Mouse (Mus musculus): ENCODE measurements around the gene Isoc2b. TPM values are rescaled to one million over a fixed set of nuclear protein-coding genes. Genes with fewer than 3 reads are reported as not detected.

Isoc2b gene
- polyA plus RNA-seq, 1 experiment from 2014 or later, result 6.5 TPM

DNA sequence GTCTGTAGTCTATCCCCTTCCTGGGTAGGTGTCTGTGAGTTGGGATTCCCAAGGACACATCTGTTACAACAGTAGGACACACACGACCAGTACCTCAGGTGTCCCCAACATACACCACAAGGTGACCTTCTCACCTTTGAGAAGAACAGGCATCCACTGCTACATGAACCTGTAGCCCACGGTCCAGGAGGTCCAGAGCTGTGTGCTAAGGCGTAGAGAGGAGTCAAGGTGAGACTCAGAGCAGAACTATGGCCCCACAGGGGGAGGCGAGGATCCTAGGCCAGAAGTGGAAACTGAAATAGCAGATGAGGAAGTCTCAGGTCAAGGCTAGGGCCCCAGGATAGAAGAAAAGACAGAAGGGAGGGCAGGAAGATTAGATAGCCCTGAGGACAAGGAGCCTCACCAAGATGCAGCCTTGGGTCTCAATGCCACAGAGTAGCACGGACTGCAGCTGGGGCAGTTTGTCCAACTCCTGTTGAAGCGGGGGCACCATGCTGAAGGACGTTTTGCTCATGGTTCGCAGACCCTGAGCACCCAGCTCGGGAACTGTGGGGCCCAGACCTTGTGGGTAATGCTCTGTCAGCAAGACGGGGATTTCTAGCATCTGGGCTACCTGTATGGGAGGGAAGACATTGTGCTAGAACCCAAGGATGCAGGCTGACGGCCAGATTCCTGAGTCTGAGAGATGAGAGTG lies 19.3 kb downstream of the Isoc2b start:
- DNase-seq (ENCODE audit: low spot score), result no peak
- Histone ChIP-seq H3K9ac (ENCODE audit: low read depth, low read length) (no peak overlapping the region; the same call in 1 of the 2 replicates), H3K27me3 (replicated peaks; ENCODE audit: control insufficient read depth, insufficient read depth, low read length) (peaks cover 2% of the 10 kb centered on the region; the same call in 1 of the 2 replicates), H3K4me1 (ENCODE audit: control insufficient read depth, insufficient read depth, low read length) (no peaks in the 10 kb centered on the region), H3K4me3 (ENCODE audit: low read depth, low read length) (no peak overlapping the region), H3K9me3 (ENCODE audit: control insufficient read depth, low read length) (no peaks in the 10 kb centered on the region), H3K4me2 (ENCODE audit: low read depth, low read length) (no peak overlapping the region), H3K27ac (replicated peaks; ENCODE audit: low read depth, low read length) (no peak overlapping the region), H3K36me3 (ENCODE audit: control insufficient read depth, insufficient read depth, low read length) (no peaks in the 10 kb centered on the region)
- 71% methylated on average over 11 of the region's 11 CpGs for WGBS
- no peak for ATAC-seq (ENCODE audit: low read depth)

DNA sequence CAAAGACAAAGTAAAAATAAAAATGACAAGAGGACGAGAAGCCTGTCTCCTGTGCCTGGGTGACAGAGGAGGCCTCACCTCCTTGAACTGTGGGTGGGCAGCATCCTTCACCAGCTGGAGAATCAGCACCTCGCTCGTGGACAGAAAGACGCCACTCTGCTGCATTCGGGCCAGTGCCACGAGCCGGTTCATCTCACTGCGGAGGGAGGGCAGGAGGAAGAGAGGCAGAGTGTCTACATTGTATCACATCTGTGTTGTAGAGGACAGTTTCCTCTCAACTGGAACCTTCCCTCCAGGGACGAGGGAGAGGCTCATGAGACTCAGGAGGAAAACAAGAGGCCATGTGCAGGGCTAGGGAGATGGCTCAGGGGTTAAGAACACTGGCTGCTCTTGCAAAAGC lies 20.7 kb downstream of the Isoc2b start:
- DNase-seq (ENCODE audit: low spot score), result no peak
- Histone ChIP-seq H3K27me3 (replicated peaks; ENCODE audit: control insufficient read depth, insufficient read depth, low read length) (peaks cover 16% of the 10 kb centered on the region), H3K9me3 (ENCODE audit: control insufficient read depth, low read length) (no peaks in the 10 kb centered on the region), H3K9ac (ENCODE audit: low read depth, low read length) (no peak overlapping the region), H3K4me2 (ENCODE audit: low read depth, low read length) (no peak overlapping the region), H3K4me3 (ENCODE audit: low read depth, low read length) (no peak overlapping the region), H3K4me1 (ENCODE audit: control insufficient read depth, insufficient read depth, low read length) (peaks cover 4% of the 10 kb centered on the region; the same call in 1 of the 2 replicates), H3K27ac (replicated peaks; ENCODE audit: low read depth, low read length) (no peak overlapping the region), H3K36me3 (ENCODE audit: control insufficient read depth, insufficient read depth, low read length) (no peaks in the 10 kb centered on the region)
- 48% methylated on average over 9 of the region's 9 CpGs for WGBS
- ATAC-seq (ENCODE audit: low read depth), result no peak

DNA sequence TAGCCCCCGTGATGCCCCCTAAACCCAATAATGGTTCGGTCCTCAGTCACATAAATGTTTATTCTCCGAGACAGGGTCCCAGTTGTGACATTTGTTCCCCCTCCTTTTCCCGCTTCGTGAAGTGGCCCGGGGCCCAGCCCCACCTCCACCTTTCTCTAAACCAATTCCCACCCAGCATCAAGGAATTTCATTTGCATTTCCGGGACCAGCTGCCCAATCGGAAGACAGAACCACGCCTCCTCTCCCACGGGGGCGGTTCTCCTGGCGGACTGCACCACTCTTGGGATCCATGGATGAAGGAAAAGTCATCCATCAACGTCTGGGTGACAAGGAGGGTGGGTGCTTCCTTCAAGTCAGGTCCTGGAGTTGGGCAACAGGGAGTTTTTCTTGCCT lies 25.1 kb downstream of the Isoc2b start:
- peak overlapping the region; percentile 54 for H3K9ac ChIP-seq (ENCODE audit: low read depth, low read length)

DNA sequence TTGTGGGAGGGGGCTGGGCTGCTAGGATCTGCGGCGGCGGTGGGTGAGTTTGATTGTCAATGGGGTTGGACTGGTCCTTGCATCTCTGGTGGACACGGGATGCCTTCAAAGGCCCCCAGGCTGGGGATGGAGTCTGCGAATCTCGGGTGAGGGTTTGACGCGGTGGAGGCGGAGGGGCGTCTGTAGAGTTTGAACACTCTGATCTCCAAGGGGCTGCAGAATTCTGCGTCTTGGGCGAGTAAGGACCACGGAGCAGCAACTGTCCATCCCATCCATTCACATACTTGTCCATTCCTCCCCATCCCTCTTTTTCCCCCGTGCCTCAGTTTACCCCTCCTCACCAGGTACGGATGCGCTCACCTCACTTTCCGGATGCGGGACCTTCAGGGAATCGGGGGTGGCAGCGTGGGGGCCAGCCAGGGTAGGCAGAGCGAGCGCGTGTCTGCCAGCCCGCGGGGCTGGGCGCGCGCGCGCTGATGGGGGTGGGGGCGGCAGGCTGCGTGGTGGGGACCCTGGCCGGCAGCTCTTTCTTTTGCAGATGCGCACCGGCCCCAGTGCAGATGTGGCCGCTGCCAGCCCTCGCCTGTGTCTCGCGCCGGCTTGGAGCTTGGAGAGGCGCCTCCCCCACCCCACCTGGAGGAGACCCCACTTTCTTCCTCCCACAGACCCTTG lies 25.7 kb downstream of the Isoc2b start, which contains the start of gene Shisa7:
Shisa7 (minus strand) TSS at position 452 of the 672 bp plus-strand sequence.
- Histone ChIP-seq H3K4me2 (ENCODE audit: low read depth, low read length) (peak within 1 kb of the TSS; percentile 92), H3K4me1 (ENCODE audit: control insufficient read depth, insufficient read depth, low read length) (peaks cover 26% of the 10 kb centered on the region), H3K27me3 (replicated peaks; ENCODE audit: control insufficient read depth, insufficient read depth, low read length) (peaks cover 55% of the 10 kb centered on the region), H3K4me3 (ENCODE audit: low read depth, low read length) (peak within 1 kb of the TSS; percentile 46), H3K9me3 (ENCODE audit: control insufficient read depth, low read length) (no peaks in the 10 kb centered on the region), H3K36me3 (ENCODE audit: control insufficient read depth, insufficient read depth, low read length) (no peaks in the 10 kb centered on the region), H3K9ac (ENCODE audit: low read depth, low read length) (peak within 1 kb of the TSS; percentile 54), H3K27ac (replicated peaks; ENCODE audit: low read depth, low read length) (no peak within 1 kb of the TSS)
- no peak for DNase-seq (ENCODE audit: low spot score)
- under 1% methylated on average over 30 of the region's 41 CpGs for WGBS
- ATAC-seq (ENCODE audit: low read depth), result peak; percentile 16; the same call in 1 of the 2 replicates

More for the DNA sequence above, 25.1 kb downstream of the Isoc2b start:
- Histone ChIP-seq H3K9me3 (ENCODE audit: control insufficient read depth, low read length) (no peaks in the 10 kb centered on the region), H3K4me2 (ENCODE audit: low read depth, low read length) (peak overlapping the region; percentile 92), H3K4me1 (ENCODE audit: control insufficient read depth, insufficient read depth, low read length) (peaks cover 26% of the 10 kb centered on the region), H3K27me3 (replicated peaks; ENCODE audit: control insufficient read depth, insufficient read depth, low read length) (peaks cover 51% of the 10 kb centered on the region), H3K4me3 (ENCODE audit: low read depth, low read length) (peak overlapping the region; percentile 46), H3K27ac (replicated peaks; ENCODE audit: low read depth, low read length) (no peak overlapping the region), H3K36me3 (ENCODE audit: control insufficient read depth, insufficient read depth, low read length) (no peaks in the 10 kb centered on the region)
- DNase-seq (ENCODE audit: low spot score) (peak; percentile 92), ATAC-seq (ENCODE audit: low read depth) (peak; percentile 83)
- WGBS, result 1% methylated on average over 13 of the region's 13 CpGs

DNA sequence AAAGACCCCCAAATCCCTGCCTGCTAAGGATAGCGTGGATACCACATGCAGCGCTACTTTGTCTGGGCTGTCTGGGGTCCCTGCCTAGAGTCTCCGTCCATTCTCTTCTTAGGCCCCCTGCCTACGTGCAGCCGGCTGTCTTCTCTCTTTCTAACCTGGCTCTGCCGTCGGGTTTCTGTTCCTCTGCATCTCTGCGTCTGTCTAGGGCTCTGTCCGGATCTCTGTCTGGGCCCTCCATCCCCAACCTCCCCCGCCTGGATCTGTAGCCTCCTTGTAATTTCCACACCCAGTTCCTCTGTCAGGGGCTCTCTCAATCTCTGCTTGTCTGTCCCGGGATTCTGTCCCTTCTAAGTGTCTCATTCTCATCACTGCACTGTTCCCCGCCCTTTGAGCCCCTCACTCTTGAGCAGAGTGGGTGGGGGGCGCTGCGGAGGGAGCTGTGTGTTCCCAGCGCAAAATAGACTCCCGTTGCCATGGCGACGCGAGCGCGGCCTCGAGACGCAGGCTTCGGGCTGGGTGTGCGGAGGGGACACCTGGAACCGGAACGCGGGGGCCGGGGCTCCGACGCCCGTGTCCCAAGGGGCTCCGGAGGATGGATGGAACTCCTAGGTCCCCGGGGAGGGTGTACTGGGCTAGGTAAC lies 26.3 kb downstream of the Isoc2b start:
- peak overlapping the region; percentile 92 for H3K4me2 ChIP-seq (ENCODE audit: low read depth, low read length)
- peaks cover 26% of the 10 kb centered on the region for H3K4me1 ChIP-seq (ENCODE audit: control insufficient read depth, insufficient read depth, low read length)
- peak overlapping the region; percentile 54 for H3K9ac ChIP-seq (ENCODE audit: low read depth, low read length)
- H3K9me3 ChIP-seq (ENCODE audit: control insufficient read depth, low read length), result no peaks in the 10 kb centered on the region
- WGBS, result under 1% methylated on average over 28 of the region's 34 CpGs
- no peaks in the 10 kb centered on the region for H3K36me3 ChIP-seq (ENCODE audit: control insufficient read depth, insufficient read depth, low read length)
- H3K27ac ChIP-seq (replicated peaks; ENCODE audit: low read depth, low read length), result no peak overlapping the region
- H3K4me3 ChIP-seq (ENCODE audit: low read depth, low read length), result peak overlapping the region; percentile 46
- H3K27me3 ChIP-seq (replicated peaks; ENCODE audit: control insufficient read depth, insufficient read depth, low read length), result peaks cover 60% of the 10 kb centered on the region
- DNase-seq (ENCODE audit: low spot score), result peak; percentile 65
- ATAC-seq (ENCODE audit: low read depth), result no peak

DNA sequence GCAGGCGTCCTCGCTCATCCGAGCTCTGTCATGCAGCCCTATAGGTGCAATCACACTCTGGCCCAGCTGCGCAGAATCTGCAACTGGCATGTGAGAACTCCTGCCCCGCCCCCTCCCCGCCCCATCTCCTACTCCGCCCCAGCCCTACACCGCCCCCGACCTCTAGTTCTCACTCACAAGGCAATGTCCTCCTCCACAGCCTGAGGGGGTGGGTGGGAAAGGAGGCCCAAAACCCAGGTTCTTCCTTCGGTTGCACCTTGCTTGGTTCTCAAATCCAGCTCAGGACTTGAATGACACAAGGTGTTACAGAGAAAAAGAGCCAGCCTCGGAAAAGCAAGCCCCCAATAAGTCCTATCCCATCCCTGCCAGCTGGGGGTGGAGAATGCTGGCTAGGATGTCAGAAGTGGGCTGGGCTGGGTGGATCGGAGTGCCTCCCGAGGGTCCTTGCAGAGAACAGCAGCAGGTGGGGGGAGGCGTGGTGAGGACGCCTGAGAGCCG lies 27.4 kb downstream of the Isoc2b start:
- peak overlapping the region; percentile 46; the same call in 1 of the 2 replicates for H3K4me3 ChIP-seq (ENCODE audit: low read depth, low read length)
- H3K4me1 ChIP-seq (ENCODE audit: control insufficient read depth, insufficient read depth, low read length), result peaks cover 26% of the 10 kb centered on the region
- no peaks in the 10 kb centered on the region for H3K36me3 ChIP-seq (ENCODE audit: control insufficient read depth, insufficient read depth, low read length)
- DNase-seq (ENCODE audit: low spot score) (peak; percentile 67), ATAC-seq (ENCODE audit: low read depth) (peak; percentile 75)
- H3K9ac ChIP-seq (ENCODE audit: low read depth, low read length), result no peak overlapping the region
- H3K27ac ChIP-seq (replicated peaks; ENCODE audit: low read depth, low read length), result no peak overlapping the region
- H3K27me3 ChIP-seq (replicated peaks; ENCODE audit: control insufficient read depth, insufficient read depth, low read length), result peaks cover 66% of the 10 kb centered on the region
- WGBS, result under 1% methylated on average over 16 of the region's 16 CpGs
- H3K4me2 ChIP-seq (ENCODE audit: low read depth, low read length), result peak overlapping the region; percentile 92
- no peaks in the 10 kb centered on the region for H3K9me3 ChIP-seq (ENCODE audit: control insufficient read depth, low read length)

DNA sequence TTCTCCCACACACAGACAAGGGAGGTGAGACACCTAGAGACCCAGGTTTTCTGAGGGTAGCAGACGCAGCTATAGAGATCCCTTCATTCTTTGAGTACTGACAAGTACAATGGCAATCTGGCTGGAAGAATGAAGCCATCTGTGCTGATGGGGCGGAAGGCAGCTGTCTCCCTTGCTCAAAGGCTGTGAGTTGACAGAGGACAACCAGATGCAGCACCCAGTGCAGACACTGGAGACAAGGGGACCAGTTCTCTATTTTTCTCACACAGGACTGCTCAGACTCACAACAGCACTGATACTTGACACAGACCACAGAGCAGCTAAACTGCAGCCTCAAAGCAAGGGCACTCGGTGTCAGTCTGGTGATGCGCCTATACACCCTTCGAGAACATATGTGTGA lies 28.0 kb downstream of the Isoc2b start:
- ATAC-seq (ENCODE audit: low read depth), result no peak
- no peak overlapping the region for H3K27ac ChIP-seq (replicated peaks; ENCODE audit: low read depth, low read length)
- H3K4me1 ChIP-seq (ENCODE audit: control insufficient read depth, insufficient read depth, low read length), result peaks cover 26% of the 10 kb centered on the region
- H3K4me2 ChIP-seq (ENCODE audit: low read depth, low read length), result peak overlapping the region; percentile 92
- peaks cover 72% of the 10 kb centered on the region for H3K27me3 ChIP-seq (replicated peaks; ENCODE audit: control insufficient read depth, insufficient read depth, low read length)
- H3K9me3 ChIP-seq (ENCODE audit: control insufficient read depth, low read length), result peaks cover 4% of the 10 kb centered on the region
- WGBS, result 42% methylated on average over 5 of the region's 5 CpGs
- H3K4me3 ChIP-seq (ENCODE audit: low read depth, low read length), result no peak overlapping the region
- no peak for DNase-seq (ENCODE audit: low spot score)
- no peaks in the 10 kb centered on the region for H3K36me3 ChIP-seq (ENCODE audit: control insufficient read depth, insufficient read depth, low read length)
- H3K9ac ChIP-seq (ENCODE audit: low read depth, low read length), result no peak overlapping the region

DNA sequence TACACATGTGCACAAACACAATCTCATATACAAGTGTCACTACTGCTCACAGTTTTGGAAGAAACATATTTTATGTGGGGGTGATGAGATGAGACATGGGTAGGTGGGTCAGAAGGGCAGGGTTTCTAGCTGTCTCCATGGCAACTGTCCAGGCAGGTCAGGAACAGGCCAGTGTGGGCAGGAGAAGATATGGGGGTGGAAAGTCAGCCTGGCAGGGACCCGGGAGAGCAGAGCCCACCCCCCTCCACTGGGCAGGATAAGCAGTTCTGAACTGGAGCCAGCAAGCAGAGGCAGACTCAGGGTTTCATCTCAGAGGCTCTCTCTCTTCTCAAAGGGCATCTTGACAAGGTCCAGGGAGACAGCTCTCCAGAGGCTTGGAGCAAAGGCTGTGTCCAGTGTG lies 32.4 kb downstream of the Isoc2b start:
- H3K27me3 ChIP-seq (replicated peaks; ENCODE audit: control insufficient read depth, insufficient read depth, low read length), result peaks cover 71% of the 10 kb centered on the region
- WGBS, result 25% methylated on average over 1 of the region's 1 CpGs
- H3K9me3 ChIP-seq (ENCODE audit: control insufficient read depth, low read length), result peaks cover 6% of the 10 kb centered on the region
- 0 out of 2 replicates have a peak, but pooled peaks cover 5% of the 10 kb centered on the region for H3K4me1 ChIP-seq (ENCODE audit: control insufficient read depth, insufficient read depth, low read length)
- H3K4me2 ChIP-seq (ENCODE audit: low read depth, low read length), result no peak overlapping the region
- ATAC-seq (ENCODE audit: low read depth) (no peak), DNase-seq (ENCODE audit: low spot score) (no peak)
- H3K36me3 ChIP-seq (ENCODE audit: control insufficient read depth, insufficient read depth, low read length), result no peaks in the 10 kb centered on the region
- H3K27ac ChIP-seq (replicated peaks; ENCODE audit: low read depth, low read length), result no peak overlapping the region
- no peak overlapping the region for H3K9ac ChIP-seq (ENCODE audit: low read depth, low read length)
- H3K4me3 ChIP-seq (ENCODE audit: low read depth, low read length), result no peak overlapping the region

Measured in embryonic facial prominence, embryonic 14.5 days (tissue).